ENCODE assay signal across 18 mouse cellular contexts in the genomic region with DNA sequence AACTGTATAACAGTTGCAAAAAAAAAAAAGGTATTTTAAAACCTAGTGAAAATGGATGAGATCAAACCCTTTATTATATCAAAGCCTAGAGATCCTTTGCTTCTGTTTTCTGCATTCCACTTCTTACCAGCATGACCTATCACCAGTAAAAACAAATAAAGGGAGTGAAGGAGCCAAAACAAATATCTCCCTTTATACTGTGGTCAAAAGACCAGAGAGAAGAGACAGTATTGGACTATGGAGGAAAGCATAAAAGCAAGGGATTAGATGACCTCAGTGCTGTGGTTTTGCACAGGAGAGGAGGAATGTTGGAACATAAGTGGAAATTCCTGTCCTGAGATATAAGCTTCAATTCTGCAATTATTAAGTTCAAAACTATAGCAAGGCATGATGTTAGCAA.
DNase-seq lines count a peak whose midpoint lies in the region; ATAC-seq and TF ChIP-seq lines count a peak whose summit lies in the region.
"Had no signal": no experiment of that assay in that cellular context is flagged by ENCODE, and none has a peak within 500 bp of the region (broad histone marks: within the 10 kb centered on the region; RNA-seq: fewer than 3 reads in every experiment).

No protein-coding gene starts in this region.

- no peaks in the 10 kb centered on the region for H3K27me3 ChIP-seq in liver, postnatal 0 days (ENCODE audit: insufficient read depth, low read length)
- H3K27me3 ChIP-seq in liver, embryonic 12.5 days (replicated peaks) = no peaks in the 10 kb centered on the region
- no peaks in the 10 kb centered on the region for H3K27me3 ChIP-seq in Patski
- H3K27me3 ChIP-seq: heart, embryonic 13.5 days; hindbrain, embryonic 15.5 days had no signal

- no peak overlapping the region for H3K4me2 ChIP-seq in liver, postnatal 0 days (ENCODE audit: low read depth, low read length)
- no peak overlapping the region for H3K4me2 ChIP-seq in liver, embryonic 12.5 days
- H3K4me2 ChIP-seq: heart, embryonic 13.5 days; hindbrain, embryonic 15.5 days had no signal

- H3K36me3 ChIP-seq in liver, postnatal 0 days (replicated peaks; ENCODE audit: insufficient read depth, low read length) = no peaks in the 10 kb centered on the region
- H3K36me3 ChIP-seq in liver, embryonic 12.5 days = no peaks in the 10 kb centered on the region
- H3K36me3 ChIP-seq: heart, embryonic 13.5 days; hindbrain, embryonic 15.5 days had no signal

- no peak for TF ChIP-seq CTCF in liver, postnatal 0 days (IDR thresholded peaks at IDR 0.05; ENCODE audit: low read depth)
- no peak for TF ChIP-seq CTCF in Patski (IDR thresholded peaks at IDR 0.05)

- no peak overlapping the region for H3K4me3 ChIP-seq in liver, postnatal 0 days (ENCODE audit: low read depth, low read length)
- H3K4me3 ChIP-seq in liver, embryonic 12.5 days = no peak overlapping the region
- H3K4me3 ChIP-seq: heart, embryonic 13.5 days; hindbrain, embryonic 15.5 days had no signal

- no peak overlapping the region for H3K27ac ChIP-seq in liver, postnatal 0 days (ENCODE audit: low read depth)
- H3K27ac ChIP-seq in liver, embryonic 12.5 days = no peak overlapping the region
- H3K27ac ChIP-seq: heart, embryonic 13.5 days; hindbrain, embryonic 15.5 days had no signal

- CTCF ChIA-PET in Patski (lab: Charles Lee) = interaction anchor here (0.5 to 1.4 kb wide), 2 partner anchors 55 to 74 kb away, joined by 3 read pairs; no protein-coding TSS in a partner anchor

- no peak for DNase-seq in liver, postnatal 0 days
- peak; percentile 81 for DNase-seq in 3134 (ENCODE audit: extremely low read depth, insufficient read length, low spot score)
- DNase-seq in 3T3-L1 (ENCODE audit: low read depth, low spot score) = peak; percentile 95
- DNase-seq in Patski (ENCODE audit: low read depth, low spot score) = peak; percentile 75
- DNase-seq in B cell, adult 2 months = no peak
- DNase-seq in frontal cortex, postnatal 36 days (ENCODE audit: low spot score in 2 of 2) = no peak
- no peak for DNase-seq in cerebellum, adult 11 months
- DNase-seq: adrenal gland, adult 2 months; adrenal gland, postnatal 25 days; cerebellum, adult 2 months; cerebellum, postnatal 10 days; gastrocnemius, postnatal 36 days; heart, postnatal 36 days had no signal

- H3K9me3 ChIP-seq in liver, postnatal 0 days (ENCODE audit: low read length) = no peaks in the 10 kb centered on the region
- no peaks in the 10 kb centered on the region for H3K9me3 ChIP-seq in liver, embryonic 12.5 days (replicated peaks)
- H3K9me3 ChIP-seq: heart, embryonic 13.5 days; hindbrain, embryonic 15.5 days had no signal

- H3K4me1 ChIP-seq in liver, postnatal 0 days (ENCODE audit: insufficient read depth) = 0 out of 2 replicates have a peak, but pooled peaks cover 2% of the 10 kb centered on the region
- H3K4me1 ChIP-seq in liver, embryonic 12.5 days = no peaks in the 10 kb centered on the region
- H3K4me1 ChIP-seq: hindbrain, embryonic 15.5 days had no signal

- TF ChIP-seq EP300 in liver, postnatal 0 days (IDR thresholded peaks at IDR 0.05; ENCODE audit: low read depth) = 0 out of 2 replicates have a peak, but pooled peaks have one; percentile 8

- in situ Hi-C loops in Patski (cut with MboI; ENCODE audit: low pct_unique_long_range_greater_than_20kb) = loop anchor here (5.0 to 10.0 kb wide), 4 partner anchors 137 to 342 kb away; partner anchors contain the start of gene Thbs1

- POLR2A ChIA-PET in Patski (lab: Charles Lee) = interaction anchor here (1.7 kb wide), 1 partner anchor 137 kb away, joined by 4 read pairs; no protein-coding TSS in a partner anchor

- H3K9ac ChIP-seq in liver, postnatal 0 days (replicated peaks) = no peak overlapping the region
- H3K9ac ChIP-seq in liver, embryonic 12.5 days = no peak overlapping the region
- H3K9ac ChIP-seq: heart, embryonic 13.5 days; hindbrain, embryonic 15.5 days had no signal

- ATAC-seq in liver, postnatal 0 days = peak; percentile 81
- no peak for ATAC-seq in liver, embryonic 12.5 days
- ATAC-seq in Patski = peak; percentile 86
- ATAC-seq: activated CD4-positive, CD25-positive, alpha-beta regulatory T cell, adult 4 months; forebrain, embryonic 14.5 days had no signal

Comparison
In these comparisons a context has a peak if more than half of its experiments do, and no peak if none do; other contexts are left out.
1. DNase-seq: peak in 3134 (single experiment), 3T3-L1 (single experiment) and Patski (single experiment); none in liver, postnatal 0 days (single experiment), B cell, adult 2 months (0 of 2), frontal cortex, postnatal 36 days (0 of 2) and cerebellum, adult 11 months (single experiment).